Mouse (Mus musculus) embryonic facial prominence, embryonic 12.5 days (tissue): ENCODE data around the gene Camk2d. TPM values are rescaled to one million over a fixed set of nuclear protein-coding genes. Genes with fewer than 3 reads are reported as not detected.

ENCODE experiments used
- ATAC-seq: fragments of 200-750 bp; cut with Nextera tagmentation; 2 replicates; pipeline ENCODE4 v1.8.0; 2017; ENCODE audit not compliant: insufficient number of reproducible peaks, insufficient read depth, low FRiP score, low TSS enrichment
- H3K27ac ChIP-seq: fragments of 300-500 bp; sonication (generic); 2 replicates; pipeline ENCODE4 v1.5.1; 2016; ENCODE audit warnings: mild to moderate bottlenecking
- H3K27me3 ChIP-seq: fragments of 300-500 bp; sonication (generic); 2 replicates; pipeline ENCODE4 v1.6.1; 2016; ENCODE audit warnings: mild to moderate bottlenecking, moderate library complexity
- H3K36me3 ChIP-seq: fragments of 300-500 bp; sonication (generic); 2 replicates; pipeline ENCODE4 v1.6.1; 2016; ENCODE audit warnings: mild to moderate bottlenecking
- H3K4me1 ChIP-seq: fragments of 300-500 bp; sonication (generic); 2 replicates; pipeline ENCODE4 v1.6.1; 2016
- H3K4me2 ChIP-seq: fragments of 300-500 bp; sonication (generic); replicated peaks from 2 replicates; pipeline ENCODE4 v1.6.1; 2016; ENCODE audit warnings: mild to moderate bottlenecking, moderate library complexity
- H3K4me3 ChIP-seq: fragments of 300-500 bp; sonication (generic); 2 replicates; pipeline ENCODE4 v1.5.1; 2016; ENCODE audit warnings: mild to moderate bottlenecking
- H3K9ac ChIP-seq: fragments of 300-500 bp; sonication (generic); 2 replicates; pipeline ENCODE4 v1.6.1; 2016; ENCODE audit warnings: mild to moderate bottlenecking, moderate library complexity
- H3K9me3 ChIP-seq: fragments of 300-500 bp; sonication (generic); 2 replicates; pipeline ENCODE4 v1.6.1; 2016; ENCODE audit warnings: mild to moderate bottlenecking, moderate library complexity
- WGBS: fragments of 180-500 bp; shearing (Covaris S2); methylation state at CpG from one replicate; pipeline ENCODE4 v1.1.7; 2016; 5-methylcytosine and 5-hydroxymethylcytosine counted together
- polyA plus RNA-seq: library from polyadenylated mRNA; unstranded; fragments of >200 nt; fragmentation: Nextera tagmentation; extraction: Ambion mirVana; gene quantifications from 2 replicates; pipeline ENCODE4 v1.2.1, GENCODE M21; 2016

Camk2d gene
- polyA plus RNA-seq, 1 experiment from 2014 or later: 25.0 TPM

DNA sequence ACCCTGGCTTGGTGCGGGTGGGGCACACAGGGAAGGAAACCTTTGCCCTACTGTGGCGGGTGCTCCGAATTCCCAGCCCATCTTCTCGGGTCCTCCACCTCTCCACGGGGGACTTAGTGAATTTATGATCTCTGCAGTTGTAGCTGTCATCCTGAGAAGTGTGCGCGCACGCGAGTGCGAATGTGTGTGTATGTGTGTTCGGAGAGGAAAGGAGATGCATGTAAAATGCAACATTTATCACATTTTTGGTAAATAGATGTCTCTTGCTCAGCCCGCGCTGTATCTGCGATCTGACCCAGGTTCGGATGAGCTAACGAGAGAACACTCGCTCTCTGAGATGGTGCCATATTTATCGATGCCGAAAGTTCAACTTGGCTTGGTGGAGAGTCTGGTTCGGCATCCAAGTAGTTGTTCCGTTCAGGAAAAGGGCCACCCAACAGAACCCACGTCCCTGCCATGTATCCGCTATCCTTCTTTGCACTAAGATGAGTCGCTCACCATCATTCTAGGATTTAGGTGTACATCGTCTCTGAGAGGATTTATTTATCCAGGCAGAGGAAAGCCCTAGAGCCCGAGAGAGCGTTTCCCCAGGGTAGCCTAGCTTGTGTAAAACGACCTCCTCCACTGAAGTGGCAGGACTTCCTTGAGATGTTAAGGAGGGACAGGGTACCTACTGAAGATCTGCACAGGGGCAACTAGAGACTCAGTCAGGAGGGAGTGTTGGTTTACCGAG lies 1.7 kb downstream of the Camk2d start:
- Histone ChIP-seq H3K4me1 (0 out of 2 replicates have a peak, but pooled peaks cover 3% of the 10 kb centered on the region), H3K9ac (peak overlapping the region; percentile 71), H3K4me2 (peak overlapping the region; percentile 81), H3K27ac (peak overlapping the region; percentile 96), H3K4me3 (peak overlapping the region; percentile 76), H3K9me3 (no peaks in the 10 kb centered on the region), H3K36me3 (0 out of 2 replicates have a peak, but pooled peaks cover 3% of the 10 kb centered on the region), H3K27me3 (no peaks in the 10 kb centered on the region)
- ATAC-seq: no peak; the same call in 1 of the 2 replicates
- WGBS: under 1% methylated on average over 29 of the region's 29 CpGs

DNA sequence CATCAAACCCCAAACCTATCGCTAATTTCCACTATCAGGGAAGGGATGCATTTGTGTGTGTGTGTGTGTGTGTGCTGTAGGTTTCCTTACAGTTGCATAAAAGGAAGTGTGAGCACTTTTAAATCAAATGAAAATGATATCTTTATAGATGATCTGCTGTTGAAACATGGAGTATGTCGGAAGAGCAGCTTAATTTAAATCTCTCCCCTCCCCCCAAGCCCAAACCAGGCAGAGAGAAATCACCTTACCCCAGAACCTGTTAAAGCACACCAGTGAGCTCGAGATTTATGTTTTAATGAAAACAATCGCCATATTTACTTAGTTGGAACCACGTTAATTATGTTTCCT lies 2.2 kb downstream of the Camk2d start:
- peak overlapping the region; percentile 71; the same call in 1 of the 2 replicates for H3K9ac ChIP-seq
- peak overlapping the region; percentile 81 for H3K4me2 ChIP-seq
- H3K27me3 ChIP-seq: no peaks in the 10 kb centered on the region
- no peak overlapping the region for H3K27ac ChIP-seq
- H3K4me3 ChIP-seq: peak overlapping the region; percentile 76
- H3K36me3 ChIP-seq: 0 out of 2 replicates have a peak, but pooled peaks cover 3% of the 10 kb centered on the region
- 2% methylated on average over 5 of the region's 5 CpGs for WGBS
- ATAC-seq: no peak
- H3K9me3 ChIP-seq: no peaks in the 10 kb centered on the region
- H3K4me1 ChIP-seq: 0 out of 2 replicates have a peak, but pooled peaks cover 3% of the 10 kb centered on the region

DNA sequence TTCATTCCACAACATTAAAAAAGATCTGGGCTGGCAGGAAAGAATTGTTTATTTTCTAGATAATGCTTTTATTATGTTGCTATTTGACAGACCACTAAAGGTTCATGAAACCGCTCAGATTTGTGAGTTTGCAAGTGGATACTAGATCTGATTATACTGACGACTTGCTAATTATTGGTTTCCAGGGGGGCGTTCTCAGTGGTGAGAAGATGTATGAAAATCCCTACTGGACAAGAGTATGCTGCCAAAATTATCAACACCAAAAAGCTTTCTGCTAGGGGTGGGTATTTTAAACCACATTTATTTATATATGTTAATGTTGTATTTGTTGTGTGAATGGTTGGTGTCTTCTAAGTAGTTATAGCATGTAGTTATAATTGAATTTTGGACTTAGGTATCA lies 2.8 kb downstream of the Camk2d start:
- Histone ChIP-seq H3K4me3 (no peak overlapping the region), H3K27me3 (no peaks in the 10 kb centered on the region), H3K4me1 (0 out of 2 replicates have a peak, but pooled peaks cover 3% of the 10 kb centered on the region), H3K9ac (no peak overlapping the region), H3K9me3 (no peaks in the 10 kb centered on the region), H3K36me3 (0 out of 2 replicates have a peak, but pooled peaks cover 3% of the 10 kb centered on the region), H3K27ac (no peak overlapping the region), H3K4me2 (peak overlapping the region; percentile 81; the same call in 1 of the 2 replicates)
- 49% methylated on average over 3 of the region's 3 CpGs for WGBS
- no peak for ATAC-seq

DNA sequence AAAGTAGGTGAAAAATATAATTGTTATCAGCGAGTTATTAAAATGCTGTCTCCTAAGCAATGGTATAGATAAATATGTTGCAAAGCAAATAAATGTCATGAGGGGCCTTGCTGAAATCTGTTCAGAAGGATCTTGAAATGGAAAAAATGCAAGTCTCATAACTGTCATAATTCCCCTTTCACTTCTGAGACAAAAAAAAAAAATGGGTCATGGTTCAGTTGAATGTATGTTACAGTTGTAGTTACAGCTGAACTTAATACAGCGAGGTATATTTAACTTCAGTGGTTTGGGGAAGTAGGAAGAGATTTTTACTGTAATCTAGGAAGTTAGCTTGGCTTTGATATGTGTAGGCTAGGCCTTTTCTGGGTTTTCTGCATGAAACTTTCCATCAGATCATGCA lies 3.2 kb downstream of the Camk2d start:
- WGBS: 69% methylated on average over 2 of the region's 2 CpGs
- no peak for ATAC-seq
- Histone ChIP-seq H3K9ac (no peak overlapping the region), H3K27ac (no peak overlapping the region), H3K36me3 (0 out of 2 replicates have a peak, but pooled peaks cover 3% of the 10 kb centered on the region), H3K4me3 (no peak overlapping the region), H3K4me2 (no peak overlapping the region), H3K4me1 (0 out of 2 replicates have a peak, but pooled peaks cover 3% of the 10 kb centered on the region), H3K27me3 (no peaks in the 10 kb centered on the region), H3K9me3 (no peaks in the 10 kb centered on the region)

DNA sequence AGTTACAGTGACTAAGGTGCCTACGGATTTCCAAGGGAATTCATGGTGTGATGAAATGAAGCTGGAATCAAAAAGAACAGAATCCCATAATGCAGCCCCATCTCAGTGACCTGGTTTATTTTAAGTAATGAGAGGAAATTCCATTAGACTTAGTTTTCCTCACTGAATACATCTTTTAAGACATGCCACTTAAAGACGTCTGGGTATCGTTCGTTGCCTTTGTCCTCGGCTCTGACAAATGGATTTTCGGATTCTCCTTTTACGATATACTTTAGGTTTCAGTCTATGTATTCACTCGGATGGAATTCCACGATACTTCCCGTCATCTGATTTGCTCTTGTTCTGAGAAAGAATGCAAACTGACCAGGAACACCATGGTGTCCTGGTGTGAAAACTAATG lies 3.8 kb downstream of the Camk2d start:
- Histone ChIP-seq H3K9me3 (no peaks in the 10 kb centered on the region), H3K36me3 (0 out of 2 replicates have a peak, but pooled peaks cover 3% of the 10 kb centered on the region), H3K27ac (no peak overlapping the region), H3K9ac (no peak overlapping the region), H3K4me3 (no peak overlapping the region), H3K4me1 (0 out of 2 replicates have a peak, but pooled peaks cover 3% of the 10 kb centered on the region), H3K4me2 (no peak overlapping the region), H3K27me3 (no peaks in the 10 kb centered on the region)
- no peak for ATAC-seq
- WGBS: 47% methylated on average over 10 of the region's 10 CpGs

DNA sequence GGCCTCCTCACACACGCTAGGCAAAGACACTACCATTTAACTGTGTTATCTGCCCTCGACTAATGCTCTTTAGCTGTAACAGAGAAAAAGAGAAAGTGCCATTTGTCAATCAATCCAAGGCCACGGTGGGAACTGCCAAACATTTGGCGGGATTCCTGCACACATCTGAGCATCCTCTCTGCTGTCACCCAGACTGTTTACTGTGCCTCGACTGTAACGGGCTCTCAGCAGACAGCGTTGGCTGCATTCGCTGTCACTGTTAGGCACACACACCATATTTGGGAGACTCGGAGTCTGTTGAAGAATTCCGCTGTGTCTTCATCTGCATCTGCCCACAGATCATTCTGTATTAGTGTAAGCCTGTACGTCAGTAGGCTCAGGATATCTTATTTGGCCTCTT lies 6.7 kb downstream of the Camk2d start:
- no peak for ATAC-seq
- no peak overlapping the region for H3K4me3 ChIP-seq
- WGBS: 73% methylated on average over 11 of the region's 11 CpGs

DNA sequence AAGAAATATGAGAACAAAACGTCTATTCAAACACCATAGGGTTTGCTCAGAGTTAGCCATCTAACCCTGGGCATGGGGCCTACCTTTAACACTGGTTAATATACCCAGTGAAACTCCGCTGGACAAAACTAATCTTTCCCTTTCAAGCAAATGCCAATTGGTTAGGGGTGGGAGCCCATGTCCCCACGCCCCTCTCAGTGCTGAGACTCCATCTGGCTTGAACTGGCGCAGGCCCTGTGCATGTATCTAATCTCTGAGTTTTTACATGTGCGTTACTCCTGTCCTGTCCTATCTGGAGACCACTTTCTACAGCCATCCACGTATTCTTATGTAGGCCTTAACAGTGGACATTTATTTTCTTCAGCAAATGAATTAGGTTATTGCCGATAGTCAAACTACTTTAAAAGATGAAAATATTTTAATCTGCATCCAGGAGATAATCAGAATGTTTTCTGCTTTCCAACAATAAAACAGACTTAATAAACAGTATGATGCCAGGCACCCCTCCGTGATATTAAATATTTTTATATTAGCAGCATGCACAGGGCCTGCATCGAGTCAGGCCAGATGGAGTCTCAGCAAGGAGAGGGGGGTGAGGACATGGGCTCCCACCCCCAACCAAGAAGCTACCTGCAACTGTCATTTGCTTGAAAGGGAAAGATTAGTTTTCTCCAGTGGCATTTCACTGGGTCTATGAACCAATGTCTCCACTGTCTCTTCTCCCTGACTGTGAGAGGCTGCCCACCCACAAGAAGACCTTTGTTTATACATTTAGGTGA lies 8.7 kb downstream of the Camk2d start:
- no peaks in the 10 kb centered on the region for H3K9me3 ChIP-seq
- no peak overlapping the region for H3K4me2 ChIP-seq
- no peak overlapping the region for H3K9ac ChIP-seq
- H3K4me3 ChIP-seq: no peak overlapping the region
- 85% methylated on average over 9 of the region's 9 CpGs for WGBS
- H3K27me3 ChIP-seq: no peaks in the 10 kb centered on the region
- no peak for ATAC-seq
- 0 out of 2 replicates have a peak, but pooled peaks cover under 1% of the 10 kb centered on the region for H3K4me1 ChIP-seq
- 0 out of 2 replicates have a peak, but pooled peaks cover 3% of the 10 kb centered on the region for H3K36me3 ChIP-seq
- no peak overlapping the region for H3K27ac ChIP-seq

More for the DNA sequence above, 6.7 kb downstream of the Camk2d start:
- Histone ChIP-seq H3K27ac (no peak overlapping the region), H3K9me3 (no peaks in the 10 kb centered on the region), H3K4me2 (no peak overlapping the region), H3K4me1 (0 out of 2 replicates have a peak, but pooled peaks cover 3% of the 10 kb centered on the region), H3K36me3 (0 out of 2 replicates have a peak, but pooled peaks cover 3% of the 10 kb centered on the region), H3K27me3 (no peaks in the 10 kb centered on the region), H3K9ac (no peak overlapping the region)

DNA sequence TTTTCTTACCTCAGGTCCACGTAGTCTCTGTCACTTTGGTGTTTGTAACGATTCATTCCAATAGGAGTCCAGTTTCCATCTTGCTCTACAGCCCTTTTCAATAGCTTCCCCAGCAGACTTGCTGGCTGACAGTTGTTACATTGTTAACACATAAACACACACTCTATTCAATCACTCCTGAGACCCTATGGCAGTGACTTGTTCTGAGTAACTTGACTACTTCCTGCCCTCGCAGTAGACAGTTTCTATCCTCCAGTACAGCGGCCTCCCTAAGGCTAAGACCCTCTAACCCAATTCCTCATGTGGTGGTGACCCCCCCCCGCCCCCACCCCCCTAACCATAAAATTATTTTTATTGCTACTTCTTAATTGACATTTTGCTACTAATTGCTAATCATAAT lies 13.2 kb downstream of the Camk2d start:
- Histone ChIP-seq H3K27me3 (no peaks in the 10 kb centered on the region), H3K36me3 (no peaks in the 10 kb centered on the region), H3K4me3 (no peak overlapping the region), H3K9ac (no peak overlapping the region), H3K9me3 (no peaks in the 10 kb centered on the region), H3K4me1 (no peaks in the 10 kb centered on the region), H3K4me2 (no peak overlapping the region), H3K27ac (no peak overlapping the region)
- WGBS: 40% methylated on average over 5 of the region's 5 CpGs
- ATAC-seq: no peak

DNA sequence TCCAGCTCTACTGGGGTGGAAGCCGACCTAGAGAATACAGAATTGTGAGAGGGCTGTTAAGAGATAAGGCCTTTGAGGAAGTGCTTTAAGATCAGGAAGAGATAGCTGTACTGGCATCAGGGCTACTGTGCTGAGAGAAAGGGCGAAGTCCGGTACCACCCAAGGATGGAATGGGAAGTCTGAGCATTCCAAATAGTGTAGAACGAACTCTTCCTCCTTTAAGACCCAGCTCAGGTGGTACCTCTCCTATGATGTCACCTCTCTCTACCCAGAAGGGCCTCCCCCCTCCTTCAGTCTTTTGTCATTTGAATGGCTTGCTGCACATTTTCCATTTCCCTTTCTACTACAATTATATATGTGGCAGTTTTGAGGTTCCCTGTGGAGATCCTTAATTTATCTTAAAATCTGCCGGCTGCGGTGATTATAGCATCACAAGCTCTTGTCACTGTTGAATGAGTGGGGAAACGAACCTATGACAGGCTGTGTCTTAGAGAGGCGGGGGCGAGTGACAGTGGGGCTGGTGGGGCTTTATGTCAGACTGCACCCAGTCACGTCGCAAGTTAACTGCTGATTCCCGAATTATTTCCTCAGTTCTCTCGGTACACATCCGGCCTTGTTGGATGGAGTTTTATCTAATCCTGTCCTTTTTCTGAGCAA lies 13.8 kb downstream of the Camk2d start:
- Histone ChIP-seq H3K27ac (no peak overlapping the region), H3K4me2 (no peak overlapping the region), H3K9me3 (no peaks in the 10 kb centered on the region), H3K27me3 (no peaks in the 10 kb centered on the region), H3K4me3 (no peak overlapping the region), H3K9ac (no peak overlapping the region), H3K4me1 (no peaks in the 10 kb centered on the region), H3K36me3 (no peaks in the 10 kb centered on the region)
- 74% methylated on average over 14 of the region's 14 CpGs for WGBS
- ATAC-seq: no peak

DNA sequence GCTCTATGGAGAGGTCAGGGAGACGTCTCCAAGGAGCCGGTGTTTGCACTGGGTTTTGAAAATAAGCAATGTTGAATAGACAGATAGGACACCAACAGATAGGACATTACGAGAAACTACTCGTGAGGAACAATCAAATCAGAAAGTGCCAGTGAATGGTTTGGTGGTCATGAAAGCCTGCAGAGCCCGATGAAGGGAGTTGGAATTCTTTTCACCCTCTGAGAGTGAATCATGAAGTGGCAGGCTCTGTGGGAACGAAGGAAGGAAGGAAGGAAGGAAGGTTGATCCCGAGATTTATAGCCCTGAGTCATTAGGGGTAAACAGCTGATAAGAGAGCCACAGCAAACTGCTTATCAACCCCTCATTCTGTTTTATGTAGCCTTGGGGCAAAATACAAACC lies 15.5 kb downstream of the Camk2d start:
- Histone ChIP-seq H3K27me3 (no peaks in the 10 kb centered on the region), H3K4me1 (no peaks in the 10 kb centered on the region), H3K4me3 (no peak overlapping the region), H3K27ac (no peak overlapping the region), H3K4me2 (no peak overlapping the region), H3K36me3 (no peaks in the 10 kb centered on the region), H3K9me3 (no peaks in the 10 kb centered on the region), H3K9ac (no peak overlapping the region)
- WGBS: 46% methylated on average over 7 of the region's 7 CpGs
- no peak for ATAC-seq

DNA sequence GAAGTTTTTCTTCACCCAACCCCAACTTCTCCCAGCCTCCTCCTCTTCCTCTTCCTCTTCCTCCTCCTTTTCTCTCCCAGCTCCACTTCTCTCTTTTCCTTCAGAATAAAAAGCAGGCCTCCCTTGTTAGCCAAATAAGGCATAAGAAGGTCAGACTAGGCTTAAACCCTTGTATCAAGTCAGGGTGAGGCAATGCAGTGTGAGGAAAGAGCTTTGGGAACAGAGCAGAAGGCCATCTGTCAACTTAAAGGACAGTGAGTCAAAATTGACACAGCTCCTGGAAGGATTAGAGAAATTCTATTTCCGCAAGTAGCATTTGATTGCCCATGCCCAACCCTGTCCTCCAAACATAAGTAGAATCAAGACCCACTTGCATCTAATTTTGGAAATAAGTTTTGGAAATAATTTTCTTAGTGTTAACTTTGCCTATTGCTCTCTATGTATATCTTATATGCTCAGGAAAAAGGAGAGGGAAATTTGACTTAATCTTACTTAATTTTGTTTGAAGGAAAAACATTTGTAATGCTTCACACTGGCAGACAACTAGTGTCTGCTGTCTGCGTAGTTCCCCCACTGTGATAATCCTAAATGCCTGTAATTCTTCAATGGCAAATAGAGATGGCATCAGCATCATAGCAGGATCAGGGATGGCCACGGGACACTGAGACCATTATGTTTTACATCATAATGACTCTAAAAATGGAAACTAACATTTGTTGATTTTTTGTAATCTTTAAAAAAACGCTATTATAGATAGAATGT lies 16.8 kb downstream of the Camk2d start:
- 61% methylated on average over 4 of the region's 4 CpGs for whole genome bisulfite sequencing
- H3K27me3 ChIP-seq: no peaks in the 10 kb centered on the region

More for the DNA sequence above, 16.8 kb downstream of the Camk2d start:
- no peak for ATAC-seq
- H3K4me3 ChIP-seq: no peak overlapping the region
- H3K9me3 ChIP-seq: no peaks in the 10 kb centered on the region
- no peak overlapping the region for H3K4me2 ChIP-seq
- H3K36me3 ChIP-seq: no peaks in the 10 kb centered on the region
- no peak overlapping the region for H3K9ac ChIP-seq
- no peaks in the 10 kb centered on the region for H3K4me1 ChIP-seq
- H3K27ac ChIP-seq: no peak overlapping the region
